Mouse (Mus musculus) limb, embryonic 11.5 days (tissue): ENCODE results near the gene Laptm4a. TPM values are rescaled to one million over a fixed set of nuclear protein-coding genes. Genes with fewer than 3 reads are reported as not detected.

Source experiments
- ATAC-seq: fragments of 200-750 bp; cut with Nextera tagmentation; 2 replicates; pipeline ENCODE4 v1.8.0; 2017; ENCODE audit warnings: low read depth; ENCODE audit not compliant: insufficient number of reproducible peaks, low FRiP score, low TSS enrichment
- DNase-seq: peaks from one replicate; pipeline ENCODE4 v3.0.0-alpha.2; 2015; ENCODE audit warnings: low spot score
- H3K27ac ChIP-seq: fragments of 300-500 bp; sonication (generic); replicated peaks from 2 replicates; pipeline ENCODE4 v1.5.1; 2014; ENCODE audit warnings: low read depth, mild to moderate bottlenecking, low read length
- H3K27me3 ChIP-seq: fragments of 300-500 bp; sonication (generic); 2 replicates; pipeline ENCODE4 v1.6.1; 2014; ENCODE audit warnings: mild to moderate bottlenecking, low read length, mixed read lengths; ENCODE audit not compliant: control insufficient read depth, insufficient read depth
- H3K36me3 ChIP-seq: fragments of 300-500 bp; sonication (generic); 2 replicates; pipeline ENCODE4 v1.6.1; 2014; ENCODE audit warnings: mild to moderate bottlenecking, low read length, moderate library complexity, mixed read lengths; ENCODE audit not compliant: control insufficient read depth, insufficient read depth
- H3K4me1 ChIP-seq: fragments of 300-500 bp; sonication (generic); 2 replicates; pipeline ENCODE4 v1.6.1; 2014; ENCODE audit warnings: low read length, mixed read lengths; ENCODE audit not compliant: control insufficient read depth, insufficient read depth
- H3K4me2 ChIP-seq: fragments of 300-500 bp; sonication (generic); 2 replicates; pipeline ENCODE4 v1.6.1; 2014; ENCODE audit warnings: low read depth, mild to moderate bottlenecking, moderate library complexity; ENCODE audit not compliant: severe bottlenecking
- H3K4me3 ChIP-seq: fragments of 300-500 bp; sonication (generic); 2 replicates; pipeline ENCODE4 v1.5.1; 2014; ENCODE audit warnings: low read depth, low read length
- H3K9ac ChIP-seq: fragments of 300-500 bp; sonication (generic); 2 replicates; pipeline ENCODE4 v1.6.1; 2014; ENCODE audit warnings: mild to moderate bottlenecking, low read length
- H3K9me3 ChIP-seq: fragments of 300-500 bp; sonication (generic); 2 replicates; pipeline ENCODE4 v1.6.1; 2016; ENCODE audit warnings: low read length; ENCODE audit not compliant: control insufficient read depth
- WGBS: fragments of 180-500 bp; shearing (Covaris S2); extraction: QIAGEN DNeasy Blood & Tissue Kit; methylation state at CpG from one replicate; pipeline ENCODE4 v1.1.7; 2014; 5-methylcytosine and 5-hydroxymethylcytosine counted together
- polyA plus RNA-seq: library from polyadenylated mRNA; unstranded; fragments of >200 nt; fragmentation: Nextera tagmentation; extraction: Ambion mirVana; gene quantifications from 2 replicates; pipeline ENCODE4 v1.2.1, GENCODE M21; 2014

Laptm4a gene
- polyA plus RNA-seq: 202 and 212 TPM in 2 replicates

- Histone ChIP-seq H3K36me3 (peaks cover 4% of the 10 kb centered on the region; the same call in 1 of the 2 replicates), H3K9me3 (no peaks in the 10 kb centered on the region), H3K4me1 (peaks cover 18% of the 10 kb centered on the region), H3K27ac (peak within 1 kb of the TSS; percentile 96), H3K4me3 (peak within 1 kb of the TSS; percentile 81), H3K9ac (peak within 1 kb of the TSS; percentile 94), H3K4me2 (peak within 1 kb of the TSS; percentile 93), H3K27me3 (no peaks in the 10 kb centered on the region)
- WGBS: under 1% methylated on average over 73 of the region's 73 CpGs
- peak; percentile 97 for DNase-seq
- ATAC-seq: peak; percentile 98
Observed at GRCm38 (mm10) chr12:8921394-8922368, at the start of gene Laptm4a. TSS of gene Laptm4a (plus strand) at chr12:8921664.

GRCm38 (mm10) chr12:8875583-8875982 is 45.9 kb upstream of the Laptm4a start:
- Histone ChIP-seq H3K36me3 (no peaks in the 10 kb centered on the region), H3K9ac (no peak overlapping the region), H3K27me3 (no peaks in the 10 kb centered on the region), H3K4me1 (0 out of 2 replicates have a peak, but pooled peaks cover 4% of the 10 kb centered on the region), H3K4me2 (no peak overlapping the region), H3K27ac (no peak overlapping the region), H3K9me3 (no peaks in the 10 kb centered on the region), H3K4me3 (no peak overlapping the region)
- ATAC-seq (no peak), DNase-seq (no peak)
- WGBS: 86% methylated on average over 9 of the region's 9 CpGs

GRCm38 (mm10) chr12:8876865-8877264 is 44.6 kb upstream of the Laptm4a start:
- H3K9me3 ChIP-seq: no peaks in the 10 kb centered on the region
- H3K27me3 ChIP-seq: no peaks in the 10 kb centered on the region
- H3K4me3 ChIP-seq: no peak overlapping the region
- H3K4me2 ChIP-seq: no peak overlapping the region
- H3K9ac ChIP-seq: no peak overlapping the region
- DNase-seq (no peak), ATAC-seq (no peak)
- no peaks in the 10 kb centered on the region for H3K36me3 ChIP-seq
- H3K27ac ChIP-seq: no peak overlapping the region
- 84% methylated on average over 5 of the region's 5 CpGs for WGBS
- H3K4me1 ChIP-seq: 0 out of 2 replicates have a peak, but pooled peaks cover 5% of the 10 kb centered on the region

- Histone ChIP-seq H3K4me1 (0 out of 2 replicates have a peak, but pooled peaks cover 5% of the 10 kb centered on the region), H3K36me3 (no peaks in the 10 kb centered on the region), H3K9me3 (no peaks in the 10 kb centered on the region), H3K4me3 (no peak overlapping the region), H3K9ac (no peak overlapping the region), H3K27me3 (no peaks in the 10 kb centered on the region), H3K4me2 (no peak overlapping the region), H3K27ac (no peak overlapping the region)
- 77% methylated on average over 6 of the region's 6 CpGs for WGBS
- ATAC-seq: no peak
- DNase-seq: no peak
Observed at GRCm38 (mm10) chr12:8877413-8877812, 44.1 kb upstream of the Laptm4a start.

- H3K27ac ChIP-seq: no peak overlapping the region
- no peaks in the 10 kb centered on the region for H3K9me3 ChIP-seq
- 0 out of 2 replicates have a peak, but pooled peaks cover 5% of the 10 kb centered on the region for H3K4me1 ChIP-seq
- no peaks in the 10 kb centered on the region for H3K36me3 ChIP-seq
- no peak overlapping the region for H3K4me2 ChIP-seq
- ATAC-seq (no peak), DNase-seq (no peak)
- H3K9ac ChIP-seq: no peak overlapping the region
- H3K27me3 ChIP-seq: no peaks in the 10 kb centered on the region
- 87% methylated on average over 2 of the region's 2 CpGs for WGBS
- H3K4me3 ChIP-seq: no peak overlapping the region
Observed at GRCm38 (mm10) chr12:8878752-8879151, 42.7 kb upstream of the Laptm4a start.

- Histone ChIP-seq H3K27ac (no peak overlapping the region), H3K4me1 (0 out of 2 replicates have a peak, but pooled peaks cover 5% of the 10 kb centered on the region)
Observed at GRCm38 (mm10) chr12:8879389-8879788, 42.1 kb upstream of the Laptm4a start.

GRCm38 (mm10) chr12:8881736-8882135 is 39.7 kb upstream of the Laptm4a start:
- 59% methylated on average over 4 of the region's 4 CpGs for WGBS
- H3K36me3 ChIP-seq: no peaks in the 10 kb centered on the region
- ATAC-seq: no peak
- H3K9ac ChIP-seq: no peak overlapping the region
- no peaks in the 10 kb centered on the region for H3K9me3 ChIP-seq
- no peaks in the 10 kb centered on the region for H3K27me3 ChIP-seq
- H3K4me3 ChIP-seq: no peak overlapping the region
- DNase-seq: no peak
- no peak overlapping the region for H3K4me2 ChIP-seq
- H3K27ac ChIP-seq: no peak overlapping the region
- peaks cover 16% of the 10 kb centered on the region for H3K4me1 ChIP-seq

More at GRCm38 (mm10) chr12:8879389-8879788, 42.1 kb upstream of the Laptm4a start:
- Histone ChIP-seq H3K9me3 (no peaks in the 10 kb centered on the region), H3K27me3 (no peaks in the 10 kb centered on the region), H3K4me2 (no peak overlapping the region), H3K9ac (no peak overlapping the region), H3K4me3 (no peak overlapping the region), H3K36me3 (no peaks in the 10 kb centered on the region)
- 66% methylated on average over 6 of the region's 6 CpGs for WGBS
- ATAC-seq: no peak
- DNase-seq: no peak

- Histone ChIP-seq H3K4me1 (peaks cover 16% of the 10 kb centered on the region), H3K36me3 (no peaks in the 10 kb centered on the region), H3K4me3 (no peak overlapping the region), H3K9me3 (no peaks in the 10 kb centered on the region), H3K4me2 (no peak overlapping the region), H3K27me3 (no peaks in the 10 kb centered on the region), H3K9ac (no peak overlapping the region), H3K27ac (no peak overlapping the region)
- 82% methylated on average over 8 of the region's 8 CpGs for WGBS
- ATAC-seq (no peak), DNase-seq (no peak)
Observed at GRCm38 (mm10) chr12:8882376-8882775, 39.1 kb upstream of the Laptm4a start.
